Mouse (Mus musculus) lung, postnatal 36 days (tissue): Measurements from ENCODE around the gene Retreg1.
A peak's percentile ranks its signal among the peaks of the same experiment; 100 is the strongest.
"Not testable (repeated sequence)": the region's sequence is repeated elsewhere in the genome, so short reads cannot be mapped to it uniquely, and the experiment has no call there.

ENCODE experiments used
- DNase-seq: peaks from one replicate; pipeline ENCODE4 v3.0.0; 2022; ENCODE audit warnings: mixed read lengths

The Retreg1 gene

GRCm38 (mm10) chr15:25950584-25950983 lies 107.6 kb downstream of the Retreg1 start:
- peak; percentile 34 for DNase-seq

- DNase-seq, result no peak
Measured at GRCm38 (mm10) chr15:25951037-25951436, 108.1 kb downstream of the Retreg1 start.

- DNase-seq, result no peak
Measured at GRCm38 (mm10) chr15:25956001-25956400, 113.0 kb downstream of the Retreg1 start.

GRCm38 (mm10) chr15:25956422-25957117 lies 113.6 kb downstream of the Retreg1 start:
- DNase-seq, result no peak

GRCm38 (mm10) chr15:25957651-25958050 lies 114.7 kb downstream of the Retreg1 start:
- no peak for DNase-seq

GRCm38 (mm10) chr15:25959375-25959774 lies 116.4 kb downstream of the Retreg1 start:
- DNase-seq, result peak; percentile 60

- DNase-seq, result no peak
Measured at GRCm38 (mm10) chr15:25960231-25960630, 117.3 kb downstream of the Retreg1 start.

GRCm38 (mm10) chr15:25966220-25966774 lies 123.3 kb downstream of the Retreg1 start:
- DNase-seq, result no peak

GRCm38 (mm10) chr15:25971596-25971995 lies 128.6 kb downstream of the Retreg1 start:
- no peak for DNase-seq

- no peak for DNase-seq
Measured at GRCm38 (mm10) chr15:25972758-25973157, 129.8 kb downstream of the Retreg1 start.

GRCm38 (mm10) chr15:25974352-25974751 lies 131.4 kb downstream of the Retreg1 start:
- DNase-seq, result no peak

- DNase-seq, result no peak
Measured at GRCm38 (mm10) chr15:25975810-25976209, 132.8 kb downstream of the Retreg1 start.

- not testable (repeated sequence) for DNase-seq
Measured at GRCm38 (mm10) chr15:25983614-25984013, 140.6 kb downstream of the Retreg1 start.

- DNase-seq, result peak; percentile 98
Measured at GRCm38 (mm10) chr15:25984067-25984733, 141.2 kb downstream of the Retreg1 start, which contains the start of gene Zfp622. TSS of gene Zfp622 (plus strand) at chr15:25984366.

- DNase-seq, result peak; percentile 20
Measured at GRCm38 (mm10) chr15:25984734-25985492, 141.9 kb downstream of the Retreg1 start.

GRCm38 (mm10) chr15:25992992-25993727 lies 150.2 kb downstream of the Retreg1 start:
- peak; percentile 88 for DNase-seq

- no peak for DNase-seq
Measured at GRCm38 (mm10) chr15:25995521-25995920, 152.5 kb downstream of the Retreg1 start.

GRCm38 (mm10) chr15:25999545-25999944 lies 156.6 kb downstream of the Retreg1 start:
- not testable (repeated sequence) for DNase-seq

- DNase-seq, result no peak
Measured at GRCm38 (mm10) chr15:26008621-26009020, 165.6 kb downstream of the Retreg1 start.

GRCm38 (mm10) chr15:26012891-26013290 lies 169.9 kb downstream of the Retreg1 start:
- DNase-seq, result no peak

- DNase-seq, result peak; percentile 50
Measured at GRCm38 (mm10) chr15:26015979-26016665, 173.1 kb downstream of the Retreg1 start.

GRCm38 (mm10) chr15:26021721-26022120 lies 178.7 kb downstream of the Retreg1 start:
- no peak for DNase-seq
